Mouse (Mus musculus): ENCODE data around the gene Spink4.

DNA sequence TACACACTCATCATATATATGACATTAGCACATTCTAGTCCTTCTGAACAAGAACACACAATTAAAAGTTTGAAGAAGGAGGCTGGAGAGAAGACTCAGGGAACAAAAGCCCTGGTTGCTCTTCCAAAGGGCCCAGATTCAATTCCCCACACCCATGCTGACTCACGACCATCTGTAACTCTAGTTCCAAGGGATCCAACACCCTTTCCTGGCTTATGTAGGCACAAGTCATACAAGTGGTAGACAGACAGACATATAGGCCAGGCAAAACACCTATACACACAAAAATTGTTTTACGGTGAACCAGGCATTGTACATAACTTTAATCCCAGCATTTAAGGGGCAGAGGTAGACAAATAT is 34.7 kb upstream of the Spink4 start:
- TF ChIP-seq CTCF (IDR thresholded peaks at IDR 0.05; ENCODE audit: low read depth, low read length) (no peak), POLR2A (IDR thresholded peaks at IDR 0.05; ENCODE audit: borderline replicate concordance, low read depth, low read length) (no peak)
